Mouse (Mus musculus): ENCODE results near the gene Pip4k2a. TPM values are rescaled to one million over a fixed set of nuclear protein-coding genes. Genes with fewer than 3 reads are reported as not detected.
A peak's percentile ranks its signal among the peaks of the same experiment; 100 is the strongest.

Gene Pip4k2a
- total RNA-seq, 2 experiments from 2014 or later, result 22.4 to 25.2 TPM

- DNase-seq (ENCODE audit: low spot score in 2 of 2), result no peak
Measured at GRCm38 (mm10) chr2:18848074-18848629, 149.8 kb downstream of the Pip4k2a start.

DNA sequence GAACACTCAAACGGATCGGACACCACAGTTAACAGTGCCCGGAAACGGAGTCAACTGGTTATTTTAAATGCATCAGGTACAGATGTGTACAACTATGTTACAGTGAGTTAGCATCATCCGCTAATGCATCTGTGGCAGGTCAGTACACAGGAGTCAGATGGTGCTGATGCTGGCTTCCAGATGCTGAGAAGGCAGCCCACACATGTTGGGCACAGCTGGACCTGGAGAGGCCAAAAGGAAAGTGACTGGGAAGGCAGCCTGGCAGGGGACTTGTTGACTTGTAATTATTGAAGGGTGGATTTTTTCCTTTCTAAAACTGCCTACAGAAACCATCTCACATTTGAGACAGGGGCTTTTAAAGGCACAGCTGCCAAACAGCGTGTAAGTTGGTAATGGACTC is 155.4 kb downstream of the Pip4k2a start:
- no peak for DNase-seq (ENCODE audit: low spot score in 2 of 2)

DNA sequence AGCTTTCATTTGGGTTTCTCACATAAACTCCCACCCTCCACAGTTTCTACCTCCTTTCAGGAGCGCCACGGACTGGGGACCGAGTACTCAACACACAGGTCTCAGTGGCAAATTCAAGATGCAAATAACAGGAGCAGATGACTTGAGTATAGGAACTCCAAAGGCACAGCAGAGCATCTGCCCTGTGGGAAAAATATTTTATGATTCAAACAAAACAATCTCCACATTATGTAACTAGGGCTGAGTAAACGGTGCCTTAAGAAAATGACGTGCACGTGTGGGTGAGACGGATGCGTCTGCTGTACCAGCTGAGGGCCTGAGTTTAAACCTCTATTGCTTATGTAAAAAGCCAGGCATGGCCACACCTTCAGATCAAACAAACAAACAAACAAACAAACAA is 156.9 kb downstream of the Pip4k2a start:
- DNase-seq (ENCODE audit: low spot score in 2 of 2), result no peak

GRCm38 (mm10) chr2:18839532-18839931 is 158.4 kb downstream of the Pip4k2a start:
- no peak for DNase-seq (ENCODE audit: low spot score in 2 of 2)

- no peak for DNase-seq (ENCODE audit: low spot score in 2 of 2)
Measured at GRCm38 (mm10) chr2:18835266-18835908, 162.5 kb downstream of the Pip4k2a start.

GRCm38 (mm10) chr2:18833024-18833590 is 164.8 kb downstream of the Pip4k2a start:
- no peak for DNase-seq (ENCODE audit: low spot score in 2 of 2)

- no peak for DNase-seq (ENCODE audit: low spot score in 2 of 2)
Measured at GRCm38 (mm10) chr2:18831031-18831774, 166.7 kb downstream of the Pip4k2a start.

- peak in 1 of 2 experiments; percentile 44 for DNase-seq (ENCODE audit: low spot score in 2 of 2)
Measured at GRCm38 (mm10) chr2:18822711-18823110, 175.2 kb downstream of the Pip4k2a start.

- peak in 1 of 2 experiments; percentile 44 for DNase-seq (ENCODE audit: low spot score in 2 of 2)
Measured at GRCm38 (mm10) chr2:18821451-18822379, 176.2 kb downstream of the Pip4k2a start.

GRCm38 (mm10) chr2:18819520-18819919 is 178.4 kb downstream of the Pip4k2a start:
- DNase-seq (ENCODE audit: low spot score in 2 of 2), result no peak

- DNase-seq (ENCODE audit: low spot score in 2 of 2), result no peak
Measured at GRCm38 (mm10) chr2:18816036-18816435, 181.9 kb downstream of the Pip4k2a start.

GRCm38 (mm10) chr2:18815336-18815965 is 182.5 kb downstream of the Pip4k2a start:
- no peak for DNase-seq (ENCODE audit: low spot score in 2 of 2)

GRCm38 (mm10) chr2:18814447-18814804 is 183.5 kb downstream of the Pip4k2a start:
- no peak for DNase-seq (ENCODE audit: low spot score in 2 of 2)

DNA sequence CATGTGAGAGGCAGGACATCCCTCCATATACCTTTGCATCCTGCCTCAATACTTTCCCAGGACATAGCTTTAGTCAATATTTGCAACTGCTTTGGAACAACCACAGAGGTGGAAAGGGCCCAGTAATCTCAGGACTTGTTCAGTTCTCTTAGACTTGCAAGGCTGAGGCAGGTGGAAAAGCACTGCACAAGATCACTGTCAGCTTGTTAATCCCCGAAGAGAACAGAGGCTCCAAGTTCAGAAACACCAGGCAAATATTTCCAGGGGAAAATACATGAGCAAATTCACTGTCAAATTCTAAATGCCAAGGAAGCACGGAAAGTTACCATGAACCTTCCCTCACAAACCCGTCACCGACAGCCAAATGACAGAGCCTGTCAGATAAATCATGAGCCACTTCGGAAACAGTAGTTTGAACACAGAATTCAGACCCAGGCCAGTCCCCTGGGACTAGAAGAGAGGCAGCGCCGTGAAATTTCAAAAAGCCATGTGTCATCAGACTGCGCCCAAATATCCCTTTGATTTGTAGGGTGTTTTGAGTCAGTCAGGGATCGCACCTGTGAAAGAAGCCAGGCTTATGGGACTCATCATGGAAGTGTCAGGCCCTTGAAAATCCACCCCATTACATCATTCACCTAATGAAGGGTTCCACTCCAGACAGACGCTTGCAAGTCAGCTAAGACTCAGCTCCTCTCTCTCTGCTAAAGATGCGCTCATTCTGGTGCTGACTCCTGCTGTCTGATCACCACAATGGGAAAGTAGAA is 184.1 kb downstream of the Pip4k2a start:
- DNase-seq (ENCODE audit: low spot score in 2 of 2), result no peak

GRCm38 (mm10) chr2:18807961-18808360 is 190.0 kb downstream of the Pip4k2a start:
- no peak for DNase-seq (ENCODE audit: low spot score in 2 of 2)

- DNase-seq (ENCODE audit: low spot score in 2 of 2), result no peak
Measured at GRCm38 (mm10) chr2:18801281-18801862, 196.6 kb downstream of the Pip4k2a start.

DNA sequence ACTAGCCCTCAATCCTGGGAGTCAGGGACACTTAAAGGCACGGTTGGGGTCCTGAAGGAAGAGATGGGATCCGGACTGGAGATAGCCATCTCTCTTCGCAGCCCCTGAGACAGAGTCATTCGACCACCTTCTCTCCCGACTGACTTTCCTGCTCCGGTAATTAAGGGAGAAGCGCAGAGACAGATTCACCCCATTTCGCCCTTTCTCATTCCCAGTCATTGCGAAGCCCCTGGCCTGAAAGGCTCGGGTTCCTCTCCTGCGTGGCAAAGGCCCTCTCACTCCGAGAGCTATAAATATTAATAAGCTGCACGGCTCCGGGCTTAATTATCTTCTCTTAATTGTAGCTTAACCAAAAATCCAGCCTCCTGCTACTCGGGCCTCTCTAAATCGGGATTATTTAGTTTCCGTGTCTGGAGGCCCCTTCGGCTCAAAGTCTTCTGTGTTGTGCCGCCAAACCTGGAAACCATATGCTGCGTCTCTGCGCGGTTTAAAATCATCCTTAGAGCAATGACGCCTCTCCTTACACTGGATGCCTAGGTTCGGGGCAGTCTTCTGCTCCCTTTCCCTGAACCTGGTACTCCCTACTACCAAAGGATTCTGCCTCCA is 197.2 kb downstream of the Pip4k2a start:
- no peak for DNase-seq (ENCODE audit: low spot score in 2 of 2)

GRCm38 (mm10) chr2:18799966-18800645 is 197.8 kb downstream of the Pip4k2a start:
- no peak for DNase-seq (ENCODE audit: low spot score in 2 of 2)

Measured in gastrocnemius, postnatal 4 days (tissue).